Mouse (Mus musculus) CH12.LX (cell line): ENCODE results near the gene Tac2. TPM values are rescaled to one million over a fixed set of nuclear protein-coding genes. Genes with fewer than 3 reads are reported as not detected.
A peak's percentile ranks its signal among the peaks of the same experiment; 100 is the strongest.

Source experiments
- DNase-seq: peaks from one replicate; pipeline ENCODE4 v3.0.0-alpha.2; 2013; ENCODE audit errors: extremely low read depth
- H3K27ac ChIP-seq: 2 replicates; pipeline ENCODE4 v1.5.1; 2012; ENCODE audit warnings: low read depth, mild to moderate bottlenecking, control low read depth, moderate library complexity; ENCODE audit not compliant: insufficient read depth
- H3K27me3 ChIP-seq: replicated peaks from 2 replicates; pipeline ENCODE3; 2012; ENCODE audit warnings: inconsistent platforms
- H3K36me3 ChIP-seq, 2 experiments: replicated peaks in 1 of 2; 2 replicates each; pipeline versions ENCODE3 to v1.6.1; 2012; ENCODE audit warnings: inconsistent platforms in 1 of 2, low read length in 1 of 2, mild to moderate bottlenecking in 1 of 2, mixed read lengths in 1 of 2, moderate library complexity in 1 of 2; ENCODE audit not compliant: control insufficient read depth in 1 of 2, insufficient read depth in 1 of 2
- H3K4me1 ChIP-seq, 2 experiments: 2 replicates each; pipeline ENCODE4 v1.6.1; 2012; ENCODE audit warnings: inconsistent platforms in 1 of 2, moderate library complexity in 1 of 2; ENCODE audit not compliant: insufficient read depth in 2 of 2, control insufficient read depth in 1 of 2
- H3K4me2 ChIP-seq: 2 replicates; pipeline ENCODE4 v1.6.1; 2012; ENCODE audit warnings: low read depth, mild to moderate bottlenecking, control low read depth; ENCODE audit not compliant: poor library complexity, insufficient read depth, severe bottlenecking
- H3K4me3 ChIP-seq, 3 experiments: fragments of 150-350 bp in 1 of 3; sonication (generic) in 1 of 3; replicated peaks in 1 of 3; 2 replicates each; pipeline versions ENCODE3 to v1.5.1; 2011 to 2012; ENCODE audit warnings: low read depth in 2 of 3, low read length in 2 of 3, mild to moderate bottlenecking in 2 of 3, moderate library complexity in 2 of 3, control low read depth in 1 of 3, improper control_type of control experiment in 1 of 3, inconsistent platforms in 1 of 3, mixed read lengths in 1 of 3; ENCODE audit not compliant: poor library complexity in 1 of 3
- H3K79me2 ChIP-seq: replicated peaks from 2 replicates; pipeline ENCODE4 v1.6.1; 2012; ENCODE audit warnings: mild to moderate bottlenecking, moderate library complexity; ENCODE audit not compliant: control insufficient read depth, poor library complexity, insufficient read depth, severe bottlenecking; ENCODE audit errors: extremely low read depth
- H3K9ac ChIP-seq: 2 replicates; pipeline ENCODE4 v1.6.1; 2012; ENCODE audit warnings: low read depth, mild to moderate bottlenecking, control low read depth, moderate library complexity; ENCODE audit not compliant: insufficient read depth
- H3K9me3 ChIP-seq: replicated peaks from 2 replicates; pipeline ENCODE3; 2012; ENCODE audit warnings: low read length, inconsistent platforms, mixed read lengths
- BHLHE40 ChIP-seq: IDR thresholded peaks from 2 replicates; pipeline ENCODE4 v1.6.1; 2011; ENCODE audit warnings: mild to moderate bottlenecking, low read depth, low read length, improper control_type of control experiment
- E2F4 ChIP-seq: IDR thresholded peaks from 2 replicates; pipeline ENCODE4 v1.6.1; 2011; ENCODE audit warnings: low read depth, low read length, improper control_type of control experiment; ENCODE audit not compliant: insufficient replicate concordance
- ELF1 ChIP-seq: IDR thresholded peaks from 2 replicates; pipeline ENCODE4 v1.6.1; 2014; ENCODE audit warnings: low read depth, mild to moderate bottlenecking, inconsistent platforms, low read length, improper control_type of control experiment
- ETS1 ChIP-seq: conservative IDR thresholded peaks from 2 replicates; pipeline ENCODE4 v1.6.1; 2012; ENCODE audit warnings: low read depth, mild to moderate bottlenecking, inconsistent platforms, low read length, improper control_type of control experiment, moderate library complexity
- GABPA ChIP-seq: IDR thresholded peaks from 2 replicates; pipeline ENCODE4 v1.6.1; 2012; ENCODE audit warnings: low read depth, low read length, improper control_type of control experiment, inconsistent platforms; ENCODE audit not compliant: insufficient replicate concordance
- HCFC1 ChIP-seq: IDR thresholded peaks from 2 replicates; pipeline ENCODE4 v1.6.1; 2012; ENCODE audit warnings: low read depth, mild to moderate bottlenecking, inconsistent platforms, low read length, improper control_type of control experiment
- IRF4 ChIP-seq: IDR thresholded peaks from 2 replicates; pipeline ENCODE4 v1.6.1; 2014; ENCODE audit warnings: low read depth, mild to moderate bottlenecking, inconsistent platforms, low read length, improper control_type of control experiment
- JUND ChIP-seq: conservative IDR thresholded peaks from 2 replicates; pipeline ENCODE4 v1.6.1; 2011; ENCODE audit warnings: low read depth, low read length, improper control_type of control experiment
- MAFK ChIP-seq: IDR thresholded peaks from 2 replicates; pipeline ENCODE4 v1.6.1; 2011; ENCODE audit warnings: low read length, improper control_type of control experiment; ENCODE audit not compliant: insufficient replicate concordance
- MXI1 ChIP-seq: IDR thresholded peaks from 2 replicates; pipeline ENCODE4 v1.6.1; 2011; ENCODE audit warnings: mild to moderate bottlenecking, low read depth, low read length, improper control_type of control experiment
- NELFE ChIP-seq: IDR thresholded peaks from 2 replicates; pipeline ENCODE4 v1.6.1; 2011; ENCODE audit warnings: low read depth, low read length, improper control_type of control experiment
- POLR2A ChIP-seq: IDR thresholded peaks from 2 replicates; pipeline ENCODE4 v1.6.1; 2011; ENCODE audit warnings: low read depth, mild to moderate bottlenecking, improper control_type of control experiment, low read length
- POLR2AphosphoS2 ChIP-seq: IDR thresholded peaks from 2 replicates; pipeline ENCODE4 v1.6.1; 2011; ENCODE audit warnings: low read depth, low read length, improper control_type of control experiment
- RAD21 ChIP-seq: IDR thresholded peaks from 2 replicates; pipeline ENCODE4 v1.6.1; 2011; ENCODE audit warnings: low read depth, mild to moderate bottlenecking, low read length, improper control_type of control experiment, moderate library complexity
- RCOR1 ChIP-seq: conservative IDR thresholded peaks from 2 replicates; pipeline ENCODE4 v1.6.1; 2012; ENCODE audit warnings: low read depth, mild to moderate bottlenecking, inconsistent platforms, low read length, improper control_type of control experiment
- SIN3A ChIP-seq: IDR thresholded peaks from 2 replicates; pipeline ENCODE4 v1.6.1; 2012; ENCODE audit warnings: low read length, improper control_type of control experiment, inconsistent platforms
- SMC3 ChIP-seq: IDR thresholded peaks from 2 replicates; pipeline ENCODE4 v1.6.1; 2011; ENCODE audit warnings: low read depth, low read length, improper control_type of control experiment
- UBTF ChIP-seq: IDR thresholded peaks from 2 replicates; pipeline ENCODE4 v1.6.1; 2012; ENCODE audit warnings: low read depth, mild to moderate bottlenecking, inconsistent platforms, low read length, improper control_type of control experiment, moderate library complexity
- USF2 ChIP-seq: conservative IDR thresholded peaks from 2 replicates; pipeline ENCODE4 v1.6.1; 2011; ENCODE audit warnings: low read depth, low read length, improper control_type of control experiment
- ZC3H11A ChIP-seq: IDR thresholded peaks from 2 replicates; pipeline ENCODE4 v1.6.1; 2012; ENCODE audit warnings: low read depth, mild to moderate bottlenecking, inconsistent platforms, low read length, improper control_type of control experiment
- ZMIZ1 ChIP-seq: IDR thresholded peaks from 2 replicates; pipeline ENCODE4 v1.6.1; 2012; ENCODE audit warnings: low read depth, mild to moderate bottlenecking, inconsistent platforms, low read length, improper control_type of control experiment
- ZNF384 ChIP-seq: IDR thresholded peaks from 2 replicates; pipeline ENCODE4 v1.6.1; 2012; ENCODE audit warnings: low read depth, low read length, improper control_type of control experiment, inconsistent platforms
- dilution Hi-C: fragments of 300-500 bp; cut with MboI; formaldehyde crosslinking; loops from 2 replicates; pipeline ENCODE4 v1.14.3; 2020; ENCODE audit warnings: low sequenced_read_pairs; ENCODE audit not compliant: extremely low pct_unique_long_range_greater_than_20kb, extremely low pct_ligation_motif_present
- in situ Hi-C: fragments of 300-500 bp; cut with MboI; formaldehyde crosslinking; loops from 3 replicates; pipeline ENCODE4 v1.14.3; 2019; ENCODE audit warnings: low sequenced_read_pairs, low pct_ligation_motif_present, low pct_unique_long_range_greater_than_20kb, mixed read lengths
- polyA plus RNA-seq: library from polyadenylated mRNA; unstranded; fragments of >175 nt; gene quantifications from 2 replicates; pipeline ENCODE4 v1.2.1, GENCODE M21; 2012; ENCODE audit warnings: low read depth; ENCODE audit not compliant: insufficient read length
- total RNA-seq, 2 experiments: library from RNA; depleted of rRNA; stranded (reverse); fragments of 300-350 nt in 1 of 2; fragments of >200 nt in 1 of 2; gene quantifications; 2 replicates each; pipeline ENCODE4 v1.2.3; 2012 to 2014

Tac2 gene
- total and polyA plus RNA-seq, 3 experiments: not detected

GRCm38 (mm10) chr10:127674794-127675522 lies 49.3 kb upstream of the Tac2 start (continued):
- TF ChIP-seq ELF1 (0 out of 2 replicates have a peak, but pooled peaks have one; percentile 43), SIN3A (peak; percentile 21; the same call in 1 of the 2 replicates), ZMIZ1 (no peak), ZC3H11A (no peak), MXI1 (peak; percentile 81; the same call in 1 of the 2 replicates), USF2 (no peak), IRF4 (peak; percentile 62), SMC3 (peak; percentile 86), GABPA (no peak), RCOR1 (no peak), MAFK (peak; percentile 22; the same call in 1 of the 2 replicates), E2F4 (0 out of 2 replicates have a peak, but pooled peaks have one; percentile 32), ETS1 (peak; percentile 17; the same call in 1 of the 2 replicates), HCFC1 (peak; percentile 59), POLR2A (0 out of 2 replicates have a peak, but pooled peaks have one; percentile 29), JUND (peak; percentile 16; the same call in 1 of the 2 replicates), POLR2AphosphoS2 (no peak), RAD21 (peak; percentile 58), NELFE (peak; percentile 81), BHLHE40 (peak; percentile 41)
- TF ChIP-seq, all 38 proteins: peak for 25

- H3K36me3 ChIP-seq: peaks cover 0 to 10% of the 10 kb centered on the region in 2 experiments
- no peak overlapping the region for H3K27ac ChIP-seq
- TF ChIP-seq UBTF (no peak), IRF4 (0 out of 2 replicates have a peak, but pooled peaks have one; percentile 24), ZNF384 (peak; percentile 69)
- no peaks in the 10 kb centered on the region for H3K9me3 ChIP-seq
- in situ Hi-C loops (loop anchor here (10.0 kb wide), 1 partner anchor 59 kb away; the partner anchor contains the start of gene Zbtb39), dilution Hi-C loops (no loop called here)
- peak overlapping the region; percentile 87 for H3K9ac ChIP-seq
- H3K4me1 ChIP-seq: peaks cover 2 to 15% of the 10 kb centered on the region in 2 experiments; a peak in 2 of 4 replicates
- DNase-seq: no peak
- H3K4me2 ChIP-seq: peak overlapping the region; percentile 62
- H3K27me3 ChIP-seq: no peaks in the 10 kb centered on the region
- peaks cover 6% of the 10 kb centered on the region for H3K79me2 ChIP-seq
- H3K4me3 ChIP-seq: peak overlapping the region; percentile 58 to 98 (median 83)
Observed at GRCm38 (mm10) chr10:127675859-127676398, 48.3 kb upstream of the Tac2 start.
